Mouse (Mus musculus) skeletal muscle tissue, adult 2 months (tissue): ENCODE data around the gene Zfp84.
"Not testable (repeated sequence)": the region's sequence is repeated elsewhere in the genome, so short reads cannot be mapped to it uniquely, and the experiment has no call there.

Experiments
- DNase-seq: peaks from one replicate; pipeline ENCODE4 v3.0.0-alpha.2; 2012; ENCODE audit warnings: low read depth, low spot score

The Zfp84 gene

DNA sequence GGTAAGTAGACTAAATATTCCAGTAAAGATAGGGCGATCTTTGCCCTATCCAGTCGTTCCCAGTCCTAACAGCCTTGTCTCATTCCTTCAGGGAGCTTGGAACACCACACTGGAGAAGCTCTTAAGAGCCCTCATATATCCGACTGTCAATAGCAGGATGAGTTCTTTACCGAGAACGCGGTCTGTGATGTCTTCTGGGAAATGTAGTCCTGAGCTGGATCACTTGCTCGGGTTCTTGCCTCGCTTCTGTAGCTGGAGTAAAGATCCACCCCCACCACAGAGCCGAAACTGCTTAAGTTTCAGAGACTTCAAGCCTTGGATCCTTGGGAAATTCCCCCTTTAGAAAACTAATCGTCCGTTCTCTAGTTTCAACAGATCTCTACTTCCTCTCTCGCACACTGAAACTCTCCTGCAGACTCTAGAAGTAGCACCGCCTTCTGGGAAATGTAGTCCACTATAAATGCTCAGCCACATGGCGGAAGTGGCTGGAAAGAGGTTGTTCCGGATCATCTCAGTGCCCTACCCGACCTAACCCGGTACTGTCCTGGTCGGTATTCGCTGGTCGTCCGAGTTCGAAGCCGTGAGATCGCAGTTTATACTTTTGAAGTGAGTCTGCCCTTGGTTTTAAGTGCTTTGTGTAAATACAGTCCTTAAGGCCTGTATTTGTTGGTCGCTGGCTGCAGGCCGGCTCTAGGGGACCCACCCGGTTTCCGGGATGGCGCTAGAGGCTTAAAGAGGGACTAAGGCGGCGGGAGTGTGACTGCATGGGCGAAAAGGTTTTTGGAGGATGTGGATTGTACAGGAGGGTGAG lies at the start of gene Zfp84:
Gene Zfp84, plus strand, starts transcription at position 463 of the 811 bp plus-strand sequence.
- peak; percentile 93 for DNase-seq

- not testable (repeated sequence) for DNase-seq
Measured at GRCm38 (mm10) chr7:29725461-29726142, 42.8 kb upstream of the Zfp84 start.

DNA sequence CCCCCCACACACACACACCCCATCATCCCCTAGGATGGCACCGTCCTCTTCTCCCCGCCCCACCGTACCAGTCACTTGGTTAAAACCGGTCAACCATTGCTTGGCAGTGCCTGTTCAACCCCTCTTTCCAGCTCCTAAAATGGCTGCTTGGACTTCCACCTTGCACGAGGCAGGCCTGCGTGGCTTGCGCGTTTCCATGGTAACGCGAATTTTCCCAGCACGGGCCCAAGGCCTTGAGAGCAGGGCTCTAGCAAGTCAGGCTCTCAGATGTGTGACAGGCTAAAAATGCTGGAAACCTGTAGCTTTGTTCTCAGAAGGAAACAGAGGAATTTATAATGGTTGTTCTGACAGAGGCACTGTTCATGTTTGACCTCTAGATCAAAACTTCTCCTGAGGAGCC lies 41.5 kb upstream of the Zfp84 start, which contains the start of gene Catsperg2:
Gene Catsperg2, minus strand, starts transcription at position 173 of the 400 bp plus-strand sequence.
- not testable (repeated sequence) for DNase-seq

- no peak for DNase-seq
Measured at GRCm38 (mm10) chr7:29728055-29728454, 40.3 kb upstream of the Zfp84 start.

DNA sequence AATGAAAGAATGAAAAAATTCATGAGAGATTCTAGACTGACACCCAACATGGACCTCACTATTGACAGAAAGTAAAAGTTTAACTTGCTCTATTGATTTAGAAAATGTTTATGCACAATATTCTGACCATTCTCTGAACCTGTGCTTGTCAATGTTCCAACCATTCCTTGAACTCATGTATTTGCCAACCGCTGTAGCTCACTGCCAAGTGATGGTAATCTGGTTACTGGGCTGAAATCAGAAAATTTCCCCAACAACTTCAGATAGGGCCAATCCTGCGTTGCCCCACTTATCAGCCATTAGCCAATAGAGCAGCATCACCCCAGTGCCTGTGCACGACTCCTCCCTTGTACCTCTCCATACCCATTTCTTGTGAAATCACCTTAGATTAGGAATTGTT lies 26.1 kb upstream of the Zfp84 start:
- DNase-seq = no peak

GRCm38 (mm10) chr7:29760476-29760875 lies 7.9 kb upstream of the Zfp84 start:
- DNase-seq = no peak

GRCm38 (mm10) chr7:29764702-29765101 lies 3.6 kb upstream of the Zfp84 start:
- no peak for DNase-seq

GRCm38 (mm10) chr7:29767058-29767686 lies 1.2 kb upstream of the Zfp84 start:
- peak; percentile 83 for DNase-seq

DNA sequence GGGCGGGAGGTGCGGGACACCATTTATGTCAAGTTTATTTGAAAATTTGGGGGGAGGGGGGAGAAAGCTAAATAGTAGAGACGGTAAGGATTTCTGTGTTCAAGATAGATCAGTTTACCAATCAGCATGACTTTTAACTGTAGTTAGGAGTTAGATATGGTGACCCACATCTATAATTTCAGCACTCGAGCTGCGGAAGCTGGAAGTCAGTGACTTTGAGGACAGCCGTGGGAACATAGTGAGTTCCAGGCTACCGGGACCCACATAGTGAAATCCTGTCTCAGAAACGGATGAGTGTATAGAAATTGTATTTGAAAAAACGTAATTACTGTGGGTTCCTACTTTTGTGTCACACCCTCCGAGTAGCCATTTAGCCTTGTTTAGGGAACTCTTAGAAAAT lies 628 bp downstream of the Zfp84 start:
- no peak for DNase-seq

DNA sequence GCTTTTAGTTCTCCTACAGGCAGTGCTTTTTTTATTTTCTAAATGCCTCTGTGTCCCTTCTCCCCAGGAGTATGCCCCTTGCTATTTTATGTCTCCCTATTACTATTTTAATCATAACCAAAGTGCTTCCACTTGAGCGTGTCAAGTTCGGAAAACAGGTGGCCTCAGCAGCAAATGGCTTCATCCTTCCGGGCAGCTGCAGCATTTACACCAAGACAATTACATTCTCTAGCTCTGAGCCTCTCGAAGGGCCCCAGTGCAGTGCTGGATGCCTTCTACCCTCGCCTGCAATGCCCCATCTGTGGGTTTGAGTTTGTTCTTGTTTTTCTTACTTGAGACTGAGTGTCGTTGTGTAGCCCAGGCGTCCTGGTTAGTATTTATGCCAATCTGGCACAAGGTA lies 5.2 kb downstream of the Zfp84 start:
- no peak for DNase-seq

DNA sequence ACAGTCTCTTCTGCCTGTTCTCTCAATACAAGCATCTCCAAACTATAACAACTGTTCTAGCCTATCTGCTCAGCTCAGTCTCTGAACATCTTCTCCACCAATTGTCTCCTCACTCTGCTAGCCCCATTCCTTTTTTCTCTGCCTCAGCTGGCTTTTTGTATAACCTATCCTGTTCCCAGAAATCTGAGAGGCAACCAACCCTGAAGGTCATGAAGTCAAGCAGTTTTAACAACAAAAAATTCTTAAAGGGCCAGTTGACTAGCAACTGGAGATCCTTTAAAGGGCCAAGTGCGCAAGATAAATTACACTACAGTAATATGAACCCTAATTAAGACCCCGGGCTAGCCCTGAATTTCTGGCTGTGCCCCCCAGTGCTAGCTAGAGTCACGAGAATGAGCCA lies 6.0 kb downstream of the Zfp84 start:
- no peak for DNase-seq

DNA sequence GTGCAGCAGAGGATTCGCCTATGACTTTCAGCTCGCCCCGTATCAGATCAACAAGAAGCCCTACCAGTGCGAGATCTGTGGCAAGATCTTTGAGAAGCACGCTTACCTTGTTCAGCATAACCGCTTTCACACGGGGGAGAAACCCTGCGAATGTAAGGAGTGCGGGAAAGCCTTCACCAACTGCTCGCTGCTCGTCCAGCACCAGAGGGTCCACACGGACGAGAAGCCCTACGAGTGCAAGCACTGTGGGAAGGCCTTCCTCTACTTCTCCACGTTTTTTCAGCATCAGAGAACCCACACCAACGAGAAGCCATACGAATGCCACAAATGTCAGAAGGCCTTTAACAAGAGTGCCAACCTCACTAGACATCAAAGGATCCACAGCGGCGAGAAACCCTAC lies 8.2 kb downstream of the Zfp84 start:
- DNase-seq = no peak

DNA sequence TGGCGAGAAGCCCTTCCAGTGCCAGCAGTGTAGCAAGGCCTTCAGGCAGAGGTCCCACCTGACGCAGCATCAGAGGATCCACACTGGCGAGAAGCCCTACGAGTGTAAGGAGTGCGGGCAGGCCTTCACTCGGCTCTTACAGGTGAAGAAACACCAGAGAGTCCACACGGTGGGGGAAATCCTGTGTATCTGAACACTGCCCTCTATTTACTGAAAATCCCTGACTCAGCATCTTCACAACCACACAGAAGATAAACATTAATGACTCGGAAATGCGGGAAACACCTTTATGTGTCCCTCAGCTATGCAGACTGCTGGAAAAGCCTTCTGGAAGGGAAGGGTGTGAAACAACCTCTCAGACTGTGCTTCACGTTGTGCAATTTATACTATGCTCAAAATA lies 9.0 kb downstream of the Zfp84 start:
- no peak for DNase-seq

DNA sequence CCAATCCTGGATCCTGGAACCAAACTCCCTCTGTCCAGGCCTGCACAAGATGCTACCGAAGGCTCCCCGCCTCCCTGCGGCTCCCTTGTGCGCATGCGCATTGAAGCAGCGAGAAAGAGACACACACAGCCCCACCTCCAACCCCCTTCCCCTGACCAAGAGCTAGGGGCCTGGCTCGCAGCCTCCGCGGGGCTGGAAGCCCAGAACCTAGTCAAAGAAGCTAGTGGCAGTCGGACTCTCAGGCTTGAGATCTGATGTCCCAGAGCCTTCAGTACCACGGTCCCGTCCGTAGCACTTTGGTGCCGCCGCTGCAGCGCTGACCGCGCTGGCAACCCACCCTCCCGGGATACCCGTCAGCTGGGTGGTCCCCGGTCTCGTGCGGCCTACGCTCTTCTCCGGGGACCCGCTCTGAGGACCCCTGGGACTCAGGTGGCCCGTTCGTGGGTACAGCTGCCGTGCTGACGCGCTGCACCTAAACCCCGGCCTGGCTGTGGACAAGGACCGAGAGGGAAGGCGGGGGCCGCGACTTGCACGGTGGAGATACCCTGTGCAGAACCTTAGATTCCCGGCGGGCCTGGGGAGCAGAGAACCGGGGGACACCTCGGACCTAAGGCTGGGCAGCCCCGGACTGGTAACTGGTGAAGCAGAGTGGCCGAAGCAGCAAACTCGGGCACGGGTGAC lies 15.7 kb downstream of the Zfp84 start, which contains the start of gene Zfp30:
Gene Zfp30, plus strand, starts transcription at position 128 of the 681 bp plus-strand sequence.
- peak; percentile 90 for DNase-seq

DNA sequence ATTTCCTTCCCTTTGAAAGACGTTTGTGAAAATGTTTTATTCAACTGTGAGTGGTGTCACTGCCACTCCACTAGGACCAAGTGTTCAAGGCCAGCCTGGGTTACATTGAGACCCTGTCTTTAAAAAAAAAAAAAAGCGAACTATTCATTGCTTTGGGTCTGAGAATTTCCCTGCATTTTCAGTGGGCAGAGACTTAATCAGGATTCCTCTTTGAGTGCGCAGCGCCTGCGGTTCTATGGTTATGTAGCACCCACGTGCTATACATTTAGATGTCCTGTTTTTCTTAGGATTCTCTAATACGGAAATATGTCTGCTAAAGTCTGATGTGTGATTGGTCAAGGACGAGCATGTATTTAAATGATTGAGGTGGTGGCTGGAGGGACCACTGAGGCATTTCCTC lies 16.7 kb downstream of the Zfp84 start:
- DNase-seq = no peak

- no peak for DNase-seq
Measured at GRCm38 (mm10) chr7:29785888-29786287, 17.5 kb downstream of the Zfp84 start.

- no peak for DNase-seq
Measured at GRCm38 (mm10) chr7:29792906-29793305, 24.6 kb downstream of the Zfp84 start.

GRCm38 (mm10) chr7:29807046-29807445 lies 38.7 kb downstream of the Zfp84 start:
- DNase-seq = no peak

- DNase-seq = no peak
Measured at GRCm38 (mm10) chr7:29812244-29812643, 43.9 kb downstream of the Zfp84 start.

DNA sequence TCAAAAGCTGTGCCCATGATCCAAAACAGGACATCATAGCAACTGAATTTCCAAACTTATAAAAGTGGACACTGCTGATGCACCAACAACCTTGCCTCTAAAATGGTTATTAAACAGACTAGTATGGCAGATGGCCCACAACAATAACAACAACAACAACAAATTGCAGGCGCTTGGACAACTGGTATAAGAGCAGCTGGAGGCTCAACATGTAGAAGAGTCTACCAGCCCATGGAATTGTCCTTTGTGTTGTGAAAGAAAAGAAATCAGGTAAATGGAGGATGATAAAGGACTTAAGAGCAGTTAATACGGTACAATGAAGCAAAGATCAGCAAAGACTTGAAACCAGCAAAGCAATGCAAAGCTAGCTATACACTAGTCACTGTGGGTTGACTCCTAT lies 46.0 kb downstream of the Zfp84 start:
- DNase-seq = no peak

GRCm38 (mm10) chr7:29815061-29815784 lies 46.9 kb downstream of the Zfp84 start:
- DNase-seq = no peak
